In genomic region chr15:81064661-81065060, GRCm38 (mm10) we compare ENCODE assay signal across 20 mouse cellular contexts.
"Had no signal": no experiment of that assay in that cellular context is flagged by ENCODE, and none has a peak within 500 bp of the region (broad histone marks: within the 10 kb centered on the region; RNA-seq: fewer than 3 reads in every experiment).

No protein-coding gene starts in this region.

- DNase-seq: gastrocnemius, postnatal 10 days; gastrocnemius, postnatal 25 days; heart, adult 11 months; heart, adult 2 months; heart, postnatal 36 days; kidney, adult 11 months; layer of hippocampus, postnatal 36 days; left cerebral cortex, postnatal 4 days had no signal

- H3K27ac ChIP-seq: heart, adult 2 months; heart, embryonic 13.5 days; heart, embryonic 15.5 days; hindbrain, embryonic 14.5 days; intestine, embryonic 15.5 days; kidney, embryonic 15.5 days; kidney, postnatal 0 days; limb, embryonic 13.5 days; limb, embryonic 15.5 days had no signal

- ATAC-seq: forebrain, postnatal 0 days; hindbrain, embryonic 16.5 days; inflammation-experienced regulatory T-cells, adult 6 months; intestine, embryonic 15.5 days had no signal

- H3K27me3 ChIP-seq: intestine, embryonic 15.5 days; kidney, embryonic 15.5 days; limb, embryonic 13.5 days; limb, embryonic 15.5 days had no signal

- H3K4me2 ChIP-seq: heart, embryonic 11.5 days; heart, embryonic 13.5 days; heart, embryonic 15.5 days; hindbrain, embryonic 14.5 days; intestine, embryonic 15.5 days; kidney, embryonic 15.5 days; limb, embryonic 13.5 days; limb, embryonic 15.5 days had no signal

- H3K4me3 ChIP-seq: heart, adult 2 months; heart, embryonic 13.5 days; heart, embryonic 15.5 days; intestine, embryonic 15.5 days; kidney, embryonic 15.5 days; limb, embryonic 13.5 days; limb, embryonic 15.5 days had no signal

- H3K9me3 ChIP-seq: heart, embryonic 15.5 days; intestine, embryonic 15.5 days; kidney, embryonic 15.5 days; limb, embryonic 15.5 days had no signal

- H3K9ac ChIP-seq: forebrain, postnatal 0 days; heart, embryonic 13.5 days; heart, embryonic 15.5 days; hindbrain, embryonic 14.5 days; intestine, embryonic 15.5 days; kidney, embryonic 15.5 days; limb, embryonic 13.5 days; limb, embryonic 15.5 days had no signal

- H3K36me3 ChIP-seq: heart, embryonic 13.5 days; heart, embryonic 15.5 days; intestine, embryonic 15.5 days; kidney, embryonic 15.5 days; limb, embryonic 13.5 days; limb, embryonic 15.5 days had no signal
